Mouse (Mus musculus): ENCODE data around the gene Ssrp1. TPM values are rescaled to one million over a fixed set of nuclear protein-coding genes. Genes with fewer than 3 reads are reported as not detected.

Ssrp1 gene
- total RNA-seq (2021) = 100 to 1,000 TPM; 104 TPM
- long read RNA-seq, experiment 1, transcript Ssrp1-201 (17 exons, 2,739 nt) = major isoform, 49 of 96 reads
- long read RNA-seq, experiment 1, partial matches to known transcripts = 28 of 96 reads
- long read RNA-seq, experiment 1, other reads (novel, unspliced or antisense) = 14 of 96 reads
- long read RNA-seq, experiment 2, transcript Ssrp1-201 (17 exons, 2,739 nt) = major isoform, 67 of 111 reads
- long read RNA-seq, experiment 2, partial matches to known transcripts = 32 of 111 reads
- long read RNA-seq, experiment 2, other reads (novel, unspliced or antisense) = 12 of 111 reads

DNA sequence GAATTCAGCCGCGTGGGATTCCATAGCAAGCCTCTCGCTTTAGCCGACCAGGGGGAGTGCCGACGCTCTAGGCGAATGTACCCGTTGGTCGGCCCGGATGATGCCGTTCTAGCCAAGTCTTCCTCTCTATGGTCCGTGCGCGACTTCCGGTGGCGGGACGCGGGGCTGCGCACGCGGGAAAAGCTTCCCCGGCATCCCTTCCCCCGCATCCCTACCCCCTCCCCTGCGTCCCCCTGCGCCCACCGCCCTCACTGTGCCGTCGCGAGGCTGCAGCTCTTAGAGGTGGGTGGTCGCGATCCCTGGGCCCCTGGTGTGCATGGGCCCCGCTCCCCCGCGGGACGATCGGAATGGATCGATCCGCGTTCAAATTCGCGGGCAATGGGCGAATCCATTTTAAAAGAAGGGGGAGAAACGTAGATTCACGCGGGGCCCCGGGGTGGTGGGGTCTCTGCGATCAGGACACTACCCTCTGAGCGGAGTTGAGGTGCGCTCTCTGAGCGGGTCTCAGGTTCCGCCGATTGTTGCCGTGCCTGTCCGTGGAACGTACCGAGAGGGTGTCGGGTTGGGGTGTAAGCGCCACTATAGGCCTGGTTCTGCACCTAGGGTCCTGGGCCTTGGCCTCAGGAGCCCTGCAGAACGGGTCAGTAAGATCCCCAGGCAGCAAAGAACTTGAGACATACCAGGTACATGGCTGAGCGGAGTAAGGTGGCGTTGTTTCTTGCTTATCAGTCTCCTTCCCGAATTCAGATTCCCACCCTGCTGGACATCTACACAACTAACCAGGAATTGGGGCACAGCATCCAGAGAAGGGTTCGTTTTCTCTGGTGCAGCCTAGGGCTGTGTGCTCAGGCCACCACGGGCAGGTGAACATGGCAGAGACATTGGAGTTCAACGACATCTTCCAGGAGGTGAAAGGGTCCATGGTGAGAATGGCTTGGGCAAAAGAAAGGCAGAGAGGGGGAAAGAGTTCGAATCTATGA, at the start of gene Ssrp1, which contains the start of gene P2rx3:
TSS of gene Ssrp1 (plus strand) at position 188 of the 980 bp plus-strand sequence.
TSS of gene P2rx3 (minus strand) at position 416 of the 980 bp plus-strand sequence.
- DNase-seq (ENCODE audit: low spot score in 2 of 2) = peak; percentile 88 to 94

- DNase-seq (ENCODE audit: low spot score in 2 of 2) = no peak
Measured at GRCm38 (mm10) chr2:84987930-84988329, 49.1 kb upstream of the Ssrp1 start, which contains the start of gene Prg3. Gene Prg3, plus strand, starts transcription at chr2:84988215.

DNA sequence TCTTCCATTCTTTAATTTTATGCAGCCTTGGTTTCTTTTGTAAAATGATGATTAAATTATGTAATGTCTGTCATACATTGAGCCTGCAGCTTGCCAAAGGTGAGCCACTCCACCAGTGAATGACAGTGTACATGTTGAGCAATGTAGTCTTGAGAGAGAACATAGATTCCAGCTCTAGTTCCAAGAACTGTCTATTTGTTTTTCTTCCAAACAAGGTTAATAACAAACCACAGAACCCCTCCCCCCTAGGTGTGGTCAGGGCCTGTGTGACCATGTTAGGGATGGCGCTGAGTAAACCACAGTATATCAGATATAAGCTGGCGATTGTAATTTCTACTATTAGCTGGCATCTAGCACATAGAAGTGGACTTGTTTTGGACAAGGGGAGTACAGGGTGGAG, 40.7 kb upstream of the Ssrp1 start:
- no peak for DNase-seq (ENCODE audit: low spot score in 2 of 2)

DNA sequence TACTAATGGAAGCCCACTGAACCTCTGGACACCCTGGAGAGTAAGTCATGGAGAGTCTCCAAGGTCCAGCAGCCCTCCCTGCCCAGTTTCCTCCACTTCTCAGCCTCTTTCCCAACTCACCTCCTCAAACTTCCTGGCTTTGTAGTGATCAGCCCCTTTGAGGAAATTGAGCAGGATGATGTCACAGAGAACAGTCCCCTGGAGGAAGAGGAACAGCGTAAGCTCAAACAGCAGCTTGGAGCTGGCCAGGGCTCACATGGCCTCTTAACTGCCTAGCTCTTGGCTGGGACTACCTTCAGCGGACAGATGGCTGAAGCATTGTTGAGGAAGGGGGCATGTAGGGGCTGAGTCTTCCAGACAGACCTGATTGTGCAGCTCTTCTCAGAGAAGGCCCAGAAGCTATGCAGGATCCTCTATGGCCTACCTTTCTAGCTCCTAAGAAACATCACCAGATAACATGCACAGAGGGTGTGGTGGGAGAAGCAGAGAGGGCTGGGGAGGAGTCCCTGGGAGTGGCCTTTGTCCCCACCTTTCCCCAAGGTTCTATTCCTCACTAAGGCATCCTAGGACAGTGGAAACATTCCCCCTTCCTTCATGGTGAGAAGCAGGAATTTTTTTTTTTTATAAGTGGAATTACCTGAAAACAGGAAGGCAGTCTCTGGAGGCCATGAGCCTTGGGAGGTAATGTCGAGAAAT, 37.4 kb upstream of the Ssrp1 start:
- DNase-seq (ENCODE audit: low spot score in 2 of 2) = no peak

DNA sequence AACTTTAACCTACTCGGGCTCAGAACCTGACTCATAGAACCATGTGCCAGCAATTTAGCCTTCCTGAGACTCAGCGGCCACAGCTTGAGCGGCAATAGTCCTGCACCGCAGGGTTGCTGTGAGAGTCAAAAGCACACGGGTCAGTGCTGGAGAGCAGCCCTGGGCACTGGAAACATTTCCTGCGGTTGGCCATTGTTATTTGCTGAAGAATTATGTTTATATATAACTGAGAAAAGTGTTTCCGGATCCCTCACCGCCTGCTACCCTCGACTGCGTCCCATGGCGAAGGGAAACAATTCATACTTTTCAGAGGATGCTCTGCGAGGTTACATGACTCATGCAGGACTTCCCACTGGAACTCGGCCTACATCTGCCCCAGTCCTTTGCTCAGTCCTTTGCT, 35.5 kb upstream of the Ssrp1 start:
- no peak for DNase-seq (ENCODE audit: low spot score in 2 of 2)

DNA sequence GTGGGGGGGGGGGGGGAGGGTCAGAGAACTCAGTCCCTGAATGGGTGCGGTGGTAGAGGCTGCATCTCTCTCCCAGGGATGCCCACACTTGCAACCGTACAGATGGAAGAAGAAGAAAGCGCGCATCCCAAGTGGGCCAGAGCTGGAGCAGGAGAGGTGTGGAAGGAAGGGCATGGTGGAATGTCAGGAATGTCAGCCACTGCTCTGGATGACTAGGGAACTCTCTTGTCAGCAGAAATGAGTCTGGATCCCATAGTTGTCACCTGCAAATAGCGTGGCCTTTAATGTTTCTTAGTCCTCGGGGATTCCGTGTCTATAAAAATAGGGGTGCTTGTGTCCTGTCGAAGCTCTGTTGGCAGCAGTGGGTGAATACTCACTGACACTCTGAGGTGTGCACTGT, 34.5 kb upstream of the Ssrp1 start:
- DNase-seq (ENCODE audit: low spot score in 2 of 2) = no peak

- DNase-seq (ENCODE audit: low spot score in 2 of 2) = peak in 1 of 2 experiments; percentile 29
Measured at GRCm38 (mm10) chr2:85004341-85004740, 32.7 kb upstream of the Ssrp1 start.

GRCm38 (mm10) chr2:85006600-85006999, 30.4 kb upstream of the Ssrp1 start:
- no peak for DNase-seq (ENCODE audit: low spot score in 2 of 2)

DNA sequence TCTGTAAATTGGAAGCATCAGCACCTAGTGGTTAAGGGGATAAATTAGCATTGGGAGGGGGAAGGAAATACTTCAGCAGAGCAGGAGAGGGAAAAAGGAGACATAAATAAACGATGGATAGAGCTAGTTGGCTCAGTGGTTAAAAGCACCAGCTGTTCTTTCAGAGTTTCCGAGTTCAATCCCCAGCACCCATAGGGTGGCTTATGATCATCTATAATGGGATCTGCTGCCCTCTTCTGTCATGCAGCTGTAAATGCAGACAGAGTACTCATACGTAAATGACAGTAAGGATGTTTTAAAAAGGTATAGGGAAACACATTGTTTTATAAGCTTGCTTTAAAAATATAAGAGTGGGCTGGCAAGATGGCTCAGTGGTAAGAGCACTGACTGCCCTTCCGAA, 29.3 kb upstream of the Ssrp1 start:
- DNase-seq (ENCODE audit: low spot score in 2 of 2) = no peak

DNA sequence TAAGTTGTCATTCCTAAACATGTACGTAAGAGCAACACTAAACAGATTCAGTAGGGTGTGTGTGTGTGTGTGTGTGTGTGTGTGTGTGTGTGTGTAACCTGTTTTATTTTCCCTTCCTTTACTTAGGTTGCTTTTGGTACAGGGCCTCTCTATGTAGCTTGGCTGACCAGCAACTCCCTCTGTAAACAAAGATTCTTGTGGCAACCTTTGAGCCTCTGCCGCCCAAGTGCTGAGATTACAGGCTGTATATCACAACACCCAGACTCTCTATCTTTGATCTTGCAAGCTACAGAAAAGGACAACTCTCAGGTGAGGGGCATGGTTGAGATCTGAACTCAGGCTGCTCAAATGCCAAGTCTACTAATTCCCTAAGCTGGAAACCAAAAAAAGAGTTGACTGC, 27.8 kb upstream of the Ssrp1 start:
- no peak for DNase-seq (ENCODE audit: low spot score in 2 of 2)

GRCm38 (mm10) chr2:85011906-85012604, 25.0 kb upstream of the Ssrp1 start:
- no peak for DNase-seq (ENCODE audit: low spot score in 2 of 2)

DNA sequence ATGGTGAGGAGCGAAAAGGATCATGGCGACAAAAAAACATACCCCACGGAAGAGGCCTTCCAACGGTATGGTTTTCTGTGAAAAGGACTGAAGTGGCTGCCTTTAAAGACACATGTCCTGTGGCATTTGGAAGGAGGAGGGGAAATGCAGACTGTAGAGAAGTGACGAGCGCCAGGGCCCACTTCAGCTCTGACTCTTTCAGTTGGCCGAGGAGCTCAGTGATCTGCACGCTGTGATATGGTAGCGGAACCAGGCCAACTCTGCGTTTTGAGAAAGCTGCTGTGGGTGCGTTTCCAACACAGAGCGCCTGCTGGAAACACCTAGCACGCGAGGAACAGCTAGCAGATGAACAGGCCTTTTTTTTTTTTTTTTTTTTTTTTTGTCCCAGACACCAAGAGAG, 24.4 kb upstream of the Ssrp1 start:
- DNase-seq (ENCODE audit: low spot score in 2 of 2) = peak in 1 of 2 experiments; percentile 50

GRCm38 (mm10) chr2:85013826-85014587, 23.0 kb upstream of the Ssrp1 start:
- DNase-seq (ENCODE audit: low spot score in 2 of 2) = no peak

- peak; percentile 56 to 72 for DNase-seq (ENCODE audit: low spot score in 2 of 2)
Measured at GRCm38 (mm10) chr2:85014588-85014982, 22.4 kb upstream of the Ssrp1 start.

DNA sequence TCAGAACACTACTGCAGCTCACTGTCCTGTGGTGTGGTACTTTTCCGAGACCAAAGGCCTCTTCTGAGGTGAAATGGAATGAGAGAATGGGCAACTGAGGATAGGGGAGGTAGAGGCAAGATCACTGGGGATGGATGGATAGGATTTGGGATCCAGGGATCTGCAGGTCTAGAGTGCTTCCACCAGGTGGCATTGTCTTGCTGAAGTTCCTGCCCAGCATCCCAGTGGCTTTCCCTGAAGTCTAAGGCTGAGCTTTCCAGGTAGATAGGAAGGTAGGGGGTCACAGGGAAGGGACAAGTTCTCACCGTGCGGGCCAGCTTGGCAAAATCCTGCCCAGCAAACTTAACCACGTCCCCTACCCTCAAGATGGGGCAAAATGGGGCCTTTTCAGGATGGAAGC, 15.0 kb upstream of the Ssrp1 start:
- peak in 1 of 2 experiments; percentile 57 for DNase-seq (ENCODE audit: low spot score in 2 of 2)

GRCm38 (mm10) chr2:85026178-85026577, 10.9 kb upstream of the Ssrp1 start:
- DNase-seq (ENCODE audit: low spot score in 2 of 2) = no peak

GRCm38 (mm10) chr2:85027281-85027680, 9.8 kb upstream of the Ssrp1 start:
- no peak for DNase-seq (ENCODE audit: low spot score in 2 of 2)

- DNase-seq (ENCODE audit: low spot score in 2 of 2) = no peak
Measured at GRCm38 (mm10) chr2:85029897-85030296, 7.1 kb upstream of the Ssrp1 start.

GRCm38 (mm10) chr2:85030989-85031388, 6.0 kb upstream of the Ssrp1 start:
- no peak for DNase-seq (ENCODE audit: low spot score in 2 of 2)

GRCm38 (mm10) chr2:85033121-85033520, 3.9 kb upstream of the Ssrp1 start:
- DNase-seq (ENCODE audit: low spot score in 2 of 2) = no peak

All from layer of hippocampus, postnatal 14 days (tissue).